Comparison of ENCODE assay signal across 9 mouse cellular contexts in the genomic region with DNA sequence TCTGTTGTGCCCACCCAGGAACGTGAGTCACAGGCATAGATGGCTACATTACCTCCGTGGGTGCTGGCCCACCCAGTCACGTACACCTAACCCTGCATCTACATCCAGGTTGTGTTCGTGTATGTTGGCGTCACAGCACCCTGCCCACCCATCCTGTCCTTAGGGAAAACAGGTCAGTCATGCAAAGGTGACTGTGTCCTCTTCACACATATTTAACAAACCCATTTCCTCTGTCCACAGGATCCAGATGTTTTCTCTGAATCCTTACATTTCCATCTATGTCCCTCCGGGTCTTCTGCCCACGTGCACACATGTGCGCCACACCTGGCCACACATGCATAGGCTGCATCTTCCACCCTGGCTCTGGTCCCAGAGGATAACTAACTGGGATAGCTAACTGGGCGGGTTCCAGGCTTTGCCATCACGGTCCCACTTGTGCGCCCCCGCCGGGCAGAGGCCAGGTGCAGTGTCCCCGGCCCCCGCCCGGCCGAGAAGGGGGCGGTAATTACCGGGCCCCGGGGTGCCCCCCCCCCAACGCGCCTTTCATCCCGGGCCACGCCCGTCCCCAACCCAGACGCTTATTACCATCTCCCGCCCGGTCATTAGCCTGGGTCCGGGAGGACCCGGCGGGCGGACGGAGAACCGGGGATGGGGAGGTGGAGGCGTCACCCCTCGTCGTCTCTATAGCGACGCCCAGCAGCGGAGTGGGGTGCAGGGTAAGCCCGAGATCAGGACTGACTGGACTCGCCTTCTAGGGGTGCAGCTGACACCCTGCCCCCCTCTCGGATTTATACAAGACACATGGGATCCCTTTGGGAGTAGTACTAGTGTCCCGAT. TPM values are rescaled to one million over a fixed set of nuclear protein-coding genes. Genes with fewer than 3 reads are reported as not detected.
A peak's percentile ranks its signal among the peaks of the same experiment; 100 is the strongest.
DNase-seq lines count a peak whose midpoint lies in the region; ATAC-seq lines count a peak whose summit lies in the region.
"Had no signal": no experiment of that assay in that cellular context is flagged by ENCODE, and none has a peak within 500 bp of the region (broad histone marks: within the 10 kb centered on the region; RNA-seq: fewer than 3 reads in every experiment).

No protein-coding gene starts in this region.

- intact Hi-C loops in heart, postnatal 25 days (cut with DNase I), result no loop called here

- no peaks in the 10 kb centered on the region for H3K27me3 ChIP-seq in forebrain, embryonic 15.5 days
- H3K27me3 ChIP-seq: Patski had no signal

- H3K4me2 ChIP-seq in forebrain, embryonic 15.5 days (replicated peaks), result peak overlapping the region; percentile 88

- H3K9me3 ChIP-seq in forebrain, embryonic 15.5 days, result no peaks in the 10 kb centered on the region

- no peak for ATAC-seq in forebrain, embryonic 15.5 days (replicated peaks)
- ATAC-seq in megakaryocyte, adult 5-6 weeks (ENCODE audit: poor library complexity, severe bottlenecking), result 0 out of 2 replicates have a peak, but pooled peaks have one; percentile 0

- H3K4me1 ChIP-seq in forebrain, embryonic 15.5 days, result peaks cover 59% of the 10 kb centered on the region

- peak; percentile 97 for DNase-seq in heart, adult 11 months
- DNase-seq in heart, postnatal 25 days (ENCODE audit: low spot score), result no peak
- peak; percentile 33 for DNase-seq in adrenal gland, postnatal 25 days
- peak; percentile 35 to 39 for DNase-seq in kidney, adult 8-10 months
- DNase-seq in urinary bladder, adult 2 months (ENCODE audit: low spot score), result no peak
- no peak for DNase-seq in ovary, postnatal 36 days (ENCODE audit: low spot score)

- peak overlapping the region; percentile 71 for H3K27ac ChIP-seq in forebrain, embryonic 15.5 days (replicated peaks)

- 8% methylated on average over 44 of the region's 44 CpGs for WGBS in forebrain, embryonic 15.5 days

- H3K9ac ChIP-seq in forebrain, embryonic 15.5 days (replicated peaks), result peak overlapping the region; percentile 64

- peak overlapping the region; percentile 44 for H3K4me3 ChIP-seq in forebrain, embryonic 15.5 days

- H3K36me3 ChIP-seq in forebrain, embryonic 15.5 days, result no peaks in the 10 kb centered on the region

RNA-seq across cellular contexts. Expression of gene Cirbp, which starts 1.4 kb away (rescaled TPM):
- 10 to 100 TPM; 31.7 to 43.1 TPM for total RNA-seq in heart, postnatal 25 days (2021)
- total RNA-seq in adrenal gland, postnatal 25 days (2021), result 49.9 and 142 TPM in 2 replicates
- 350 and 358 TPM in 2 replicates for polyA plus RNA-seq in forebrain, embryonic 15.5 days (2015; fragmentation: Nextera tagmentation; extraction: Ambion mirVana)
- total RNA-seq in megakaryocyte, adult 5-6 weeks (2015), result 11.7 and 13.8 TPM in 2 replicates
- total RNA-seq in megakaryocyte, adult 5-6 weeks (2017), result 29.3 and 32.1 TPM in 2 replicates
- 249 and 276 TPM in 2 replicates for polyA plus RNA-seq in urinary bladder, adult 2 months (2012; rRNA removed)

RNA-seq across cellular contexts. Expression of gene 1600002K03Rik, which starts 8.4 kb away (rescaled TPM):
- 1 to 10 TPM; 4.2 to 5.2 TPM for total RNA-seq in heart, postnatal 25 days (2021)
- 15.6 and 16.7 TPM in 2 replicates for total RNA-seq in adrenal gland, postnatal 25 days (2021)
- 9.7 and 12.7 TPM in 2 replicates for polyA plus RNA-seq in forebrain, embryonic 15.5 days (2015; fragmentation: Nextera tagmentation; extraction: Ambion mirVana)
- 19.3 and 21.0 TPM in 2 replicates for total RNA-seq in megakaryocyte, adult 5-6 weeks (2015)
- 18.8 and 20.9 TPM in 2 replicates for total RNA-seq in megakaryocyte, adult 5-6 weeks (2017)
- 18.4 and 21.5 TPM in 2 replicates for polyA plus RNA-seq in urinary bladder, adult 2 months (2012; rRNA removed)

RNA-seq across cellular contexts. Expression of gene Efna2, which starts 14.9 kb away (rescaled TPM):
- total RNA-seq in heart, postnatal 25 days (2021), result 1 to 10 TPM in 1 of 2 experiments, under 1 TPM in 1; 0.91 to 1.1 TPM
- 2.7 and 5.2 TPM in 2 replicates for total RNA-seq in adrenal gland, postnatal 25 days (2021)
- 35.8 and 36.5 TPM in 2 replicates for polyA plus RNA-seq in forebrain, embryonic 15.5 days (2015; fragmentation: Nextera tagmentation; extraction: Ambion mirVana)
- 0.49 TPM in 1 of 2 replicates, not detected in the other for total RNA-seq in megakaryocyte, adult 5-6 weeks (2015)
- total RNA-seq in megakaryocyte, adult 5-6 weeks (2017), result 0.12 TPM in 1 of 2 replicates, not detected in the other
- polyA plus RNA-seq in urinary bladder, adult 2 months (2012; rRNA removed), result 3.0 and 3.3 TPM in 2 replicates

RNA-seq across cellular contexts. Expression of gene Midn, which starts 16.3 kb away (rescaled TPM):
- 100 to 1,000 TPM in 1 of 2 experiments, 10 to 100 TPM in 1; 92.1 to 120 TPM for total RNA-seq in heart, postnatal 25 days (2021)
- total RNA-seq in adrenal gland, postnatal 25 days (2021), result 74.1 and 97.4 TPM in 2 replicates
- polyA plus RNA-seq in forebrain, embryonic 15.5 days (2015; fragmentation: Nextera tagmentation; extraction: Ambion mirVana), result 33.0 and 34.9 TPM in 2 replicates
- total RNA-seq in megakaryocyte, adult 5-6 weeks (2015), result 29.5 and 29.6 TPM in 2 replicates
- total RNA-seq in megakaryocyte, adult 5-6 weeks (2017), result 22.4 and 36.1 TPM in 2 replicates
- polyA plus RNA-seq in urinary bladder, adult 2 months (2012; rRNA removed), result 21.2 and 30.5 TPM in 2 replicates

RNA-seq across cellular contexts. Expression of gene Cbarp, which starts 23.7 kb away (rescaled TPM):
- total RNA-seq in heart, postnatal 25 days (2021), result 1 to 10 TPM; 2.4 to 3.1 TPM
- total RNA-seq in adrenal gland, postnatal 25 days (2021), result 45.4 and 67.9 TPM in 2 replicates
- polyA plus RNA-seq in forebrain, embryonic 15.5 days (2015; fragmentation: Nextera tagmentation; extraction: Ambion mirVana), result 29.7 and 39.5 TPM in 2 replicates
- 1.6 and 2.2 TPM in 2 replicates for total RNA-seq in megakaryocyte, adult 5-6 weeks (2015)
- total RNA-seq in megakaryocyte, adult 5-6 weeks (2017), result 1.4 TPM in 1 of 2 replicates, not detected in the other
- polyA plus RNA-seq in urinary bladder, adult 2 months (2012; rRNA removed), result 9.2 and 12.2 TPM in 2 replicates

Comparison
In these comparisons a context has a peak if more than half of its experiments do, and no peak if none do; other contexts are left out.
1. DNase-seq: peak in heart, adult 11 months (single experiment), adrenal gland, postnatal 25 days (single experiment) and kidney, adult 8-10 months (2 of 2); none in heart, postnatal 25 days (single experiment), urinary bladder, adult 2 months (single experiment) and ovary, postnatal 36 days (single experiment).